Mouse (Mus musculus): ENCODE measurements around the gene Vps37d. TPM values are rescaled to one million over a fixed set of nuclear protein-coding genes. Genes with fewer than 3 reads are reported as not detected.
"Not testable (repeated sequence)": the region's sequence is repeated elsewhere in the genome, so short reads cannot be mapped to it uniquely, and the experiment has no call there.

Vps37d gene
- polyA plus RNA-seq, 1 experiment from 2014 or later = 19.1 TPM

DNA sequence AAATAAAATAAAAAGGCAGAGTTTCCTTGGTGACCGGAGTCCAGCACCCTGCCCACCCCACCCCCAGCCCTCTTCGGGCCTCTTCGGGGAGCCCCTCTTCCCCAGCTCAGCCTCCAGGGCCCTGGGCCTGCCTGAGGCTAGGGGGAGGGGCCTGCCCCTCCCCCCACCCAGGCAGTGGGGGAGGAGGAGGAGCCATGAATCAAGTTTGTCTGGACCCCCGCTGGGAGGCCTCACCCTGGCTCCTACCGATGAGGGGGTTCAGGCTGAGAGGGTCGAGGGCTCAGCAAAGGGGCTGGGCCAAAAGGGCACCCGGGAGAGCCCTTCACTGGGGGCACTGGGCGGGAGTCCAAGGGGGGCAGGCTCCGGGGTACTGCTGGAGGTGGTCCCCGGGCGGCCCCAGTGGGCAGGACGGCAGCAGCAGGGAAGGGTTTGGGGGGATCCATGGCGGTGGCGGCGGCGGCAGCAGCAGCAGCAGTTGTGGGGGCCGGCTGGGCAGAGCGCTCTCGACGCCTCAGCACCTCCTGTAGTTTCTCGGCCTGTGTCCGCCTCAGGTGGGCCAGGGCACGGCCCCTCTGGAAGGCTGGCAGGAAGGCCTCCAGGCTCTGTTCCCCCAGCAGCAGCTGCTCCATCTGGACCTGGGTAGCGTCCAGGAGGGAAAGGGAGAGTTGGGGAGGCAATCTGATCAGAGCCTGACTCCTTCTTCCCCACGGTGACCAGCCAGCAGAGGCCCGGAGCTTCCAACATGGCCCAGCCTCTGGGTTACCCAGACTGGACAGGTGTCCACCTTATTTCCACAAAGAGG lies 4.5 kb downstream of the Vps37d start:
- Histone ChIP-seq H3K36me3 (ENCODE audit: poor library complexity, severe bottlenecking) (peaks cover 38% of the 10 kb centered on the region), H3K27me3 (no peaks in the 10 kb centered on the region), H3K9me3 (replicated peaks) (no peaks in the 10 kb centered on the region), H3K27ac (no peak overlapping the region), H3K4me2 (no peak overlapping the region), H3K4me1 (peaks cover 25% of the 10 kb centered on the region), H3K4me3 (no peak overlapping the region), H3K9ac (peak overlapping the region; percentile 27; the same call in 1 of the 2 replicates)
- 30% methylated on average over 26 of the region's 26 CpGs for WGBS
- ATAC-seq = no peak

GRCm38 (mm10) chr5:135072720-135073119 lies 5.3 kb downstream of the Vps37d start:
- Histone ChIP-seq H3K27ac (no peak overlapping the region), H3K36me3 (ENCODE audit: poor library complexity, severe bottlenecking) (peaks cover 47% of the 10 kb centered on the region), H3K4me3 (no peak overlapping the region), H3K4me1 (peaks cover 25% of the 10 kb centered on the region), H3K9me3 (replicated peaks) (no peaks in the 10 kb centered on the region), H3K4me2 (no peak overlapping the region), H3K27me3 (no peaks in the 10 kb centered on the region), H3K9ac (no peak overlapping the region)
- WGBS = 66% methylated on average over 6 of the region's 6 CpGs
- no peak for ATAC-seq

GRCm38 (mm10) chr5:135072061-135072460 lies 6.0 kb downstream of the Vps37d start:
- H3K9me3 ChIP-seq (replicated peaks) = no peaks in the 10 kb centered on the region
- H3K4me1 ChIP-seq = peaks cover 24% of the 10 kb centered on the region
- 94% methylated on average over 2 of the region's 2 CpGs for WGBS
- peaks cover 53% of the 10 kb centered on the region for H3K36me3 ChIP-seq (ENCODE audit: poor library complexity, severe bottlenecking)
- no peak overlapping the region for H3K4me3 ChIP-seq
- no peaks in the 10 kb centered on the region for H3K27me3 ChIP-seq
- H3K27ac ChIP-seq = no peak overlapping the region
- ATAC-seq = no peak
- H3K9ac ChIP-seq = no peak overlapping the region
- H3K4me2 ChIP-seq = no peak overlapping the region

DNA sequence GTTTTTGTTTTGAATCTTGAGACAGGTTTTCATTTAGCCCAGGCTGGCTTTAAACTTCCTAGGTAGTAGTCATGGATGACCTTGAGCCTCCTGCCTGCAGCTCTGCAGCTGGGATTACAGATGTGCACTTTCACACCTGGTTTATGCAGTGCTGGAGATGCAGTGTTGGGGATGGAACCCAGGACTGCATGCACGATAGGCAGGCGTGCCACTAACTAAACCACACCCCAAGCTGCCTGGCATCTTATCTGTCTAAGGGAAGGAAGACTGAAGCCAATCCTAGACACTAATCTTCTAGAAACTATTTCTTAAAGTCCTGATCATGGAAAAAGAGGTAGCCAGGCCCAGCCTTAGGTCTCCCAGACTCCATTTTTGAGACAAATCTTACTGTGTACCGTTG lies 7.6 kb downstream of the Vps37d start:
- ATAC-seq = no peak
- Histone ChIP-seq H3K4me2 (no peak overlapping the region), H3K9me3 (replicated peaks) (no peaks in the 10 kb centered on the region), H3K27me3 (no peaks in the 10 kb centered on the region), H3K36me3 (ENCODE audit: poor library complexity, severe bottlenecking) (peaks cover 52% of the 10 kb centered on the region), H3K4me3 (no peak overlapping the region), H3K27ac (no peak overlapping the region), H3K9ac (no peak overlapping the region), H3K4me1 (peaks cover 21% of the 10 kb centered on the region)
- WGBS = 90% methylated on average over 3 of the region's 3 CpGs

DNA sequence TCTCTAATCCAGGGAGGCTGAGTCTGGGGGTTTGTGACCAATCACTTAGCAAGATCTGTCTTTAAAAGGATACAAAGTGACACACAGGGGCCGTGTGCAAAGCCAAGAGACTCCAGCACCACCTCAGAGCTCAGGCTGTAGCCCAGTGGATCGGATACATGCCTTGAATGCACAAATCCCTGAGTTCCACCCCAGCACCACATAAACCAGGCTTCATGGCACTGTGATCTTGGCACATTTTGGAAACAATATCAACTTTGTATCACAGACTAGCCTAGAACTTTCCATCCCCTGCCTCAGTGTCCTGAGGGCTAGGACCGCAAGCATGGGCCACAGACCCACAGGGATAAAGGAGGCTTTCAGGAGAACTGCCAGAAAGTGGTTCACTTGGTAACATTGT lies 12.1 kb downstream of the Vps37d start:
- H3K9me3 ChIP-seq (replicated peaks) = no peaks in the 10 kb centered on the region
- H3K27me3 ChIP-seq = no peaks in the 10 kb centered on the region
- peaks cover 24% of the 10 kb centered on the region for H3K4me1 ChIP-seq
- H3K4me3 ChIP-seq = no peak overlapping the region
- no peak overlapping the region for H3K27ac ChIP-seq
- H3K4me2 ChIP-seq = no peak overlapping the region
- H3K9ac ChIP-seq = no peak overlapping the region
- ATAC-seq = no peak
- 88% methylated on average over 3 of the region's 3 CpGs for WGBS
- H3K36me3 ChIP-seq (ENCODE audit: poor library complexity, severe bottlenecking) = peaks cover 34% of the 10 kb centered on the region

GRCm38 (mm10) chr5:135064909-135065446 lies 13.1 kb downstream of the Vps37d start, which contains the start of gene Bud23:
Bud23 (minus strand) TSS chr5:135064959.
- not testable (repeated sequence) for ATAC-seq; H3K27me3 ChIP-seq; H3K9me3 ChIP-seq (replicated peaks)
- peaks cover 24% of the 10 kb centered on the region for H3K4me1 ChIP-seq
- WGBS = 73% methylated on average over 9 of the region's 9 CpGs
- peak within 1 kb of the TSS; percentile 97 for H3K4me2 ChIP-seq
- H3K4me3 ChIP-seq = peak within 1 kb of the TSS; percentile 94
- H3K36me3 ChIP-seq (ENCODE audit: poor library complexity, severe bottlenecking) = peaks cover 44% of the 10 kb centered on the region
- H3K9ac ChIP-seq = peak within 1 kb of the TSS; percentile 91
- H3K27ac ChIP-seq = peak within 1 kb of the TSS; percentile 51; the same call in 1 of the 2 replicates

- Histone ChIP-seq H3K27me3 (no peaks in the 10 kb centered on the region), H3K9me3 (replicated peaks) (no peaks in the 10 kb centered on the region), H3K9ac (peak overlapping the region; percentile 91), H3K4me1 (peaks cover 24% of the 10 kb centered on the region), H3K4me3 (peak overlapping the region; percentile 94), H3K27ac (peak overlapping the region; percentile 51; the same call in 1 of the 2 replicates), H3K4me2 (peak overlapping the region; percentile 97), H3K36me3 (ENCODE audit: poor library complexity, severe bottlenecking) (peaks cover 50% of the 10 kb centered on the region)
- peak; percentile 60 for ATAC-seq
- WGBS = under 1% methylated on average over 40 of the region's 40 CpGs
These were observed 13.7 kb downstream of the Vps37d start for GRCm38 (mm10) chr5:135064382-135064766.

DNA sequence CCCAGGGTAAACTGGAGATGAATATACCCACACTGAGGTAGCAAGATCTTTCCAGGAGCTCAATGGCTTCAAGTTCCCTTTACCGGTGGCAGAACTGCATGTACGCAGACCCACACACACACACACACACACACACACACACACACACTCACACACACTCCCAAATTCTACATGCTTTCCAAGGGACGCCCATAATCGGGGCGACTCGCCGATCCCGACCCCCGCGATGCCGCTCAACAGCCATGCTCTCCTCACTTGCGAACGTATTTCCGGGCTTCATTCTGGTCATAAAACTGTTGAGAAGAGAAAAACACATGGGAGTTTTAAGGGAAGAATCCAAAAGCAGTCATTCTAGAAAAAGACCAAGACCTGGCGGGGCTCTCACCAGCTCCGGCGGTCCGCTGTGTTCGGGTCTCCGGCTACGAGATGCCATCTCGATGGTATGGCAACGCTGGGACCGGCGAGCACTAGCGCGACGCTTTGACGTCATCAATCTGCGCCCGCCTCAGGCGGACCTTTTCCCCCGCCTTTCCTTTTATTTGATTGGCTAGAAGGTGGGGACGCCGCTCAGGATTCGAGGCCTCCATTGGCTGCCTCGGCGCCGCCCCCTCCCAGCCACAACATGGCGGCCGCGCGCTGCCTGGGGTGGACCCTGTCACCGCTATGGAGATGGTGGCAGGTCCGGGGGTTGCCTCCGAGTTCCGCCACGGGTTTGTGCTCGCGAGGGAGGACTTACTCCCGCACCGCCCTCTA lies 14.3 kb downstream of the Vps37d start, which contains the start of gene Dnajc30:
Dnajc30 (plus strand) TSS at position 574 of the 753 bp plus-strand sequence.
- peak; percentile 98 for ATAC-seq
- peaks cover 56% of the 10 kb centered on the region for H3K36me3 ChIP-seq (ENCODE audit: poor library complexity, severe bottlenecking)

GRCm38 (mm10) chr5:135053356-135053755 lies 24.7 kb downstream of the Vps37d start:
- H3K27ac ChIP-seq = no peak overlapping the region
- no peak overlapping the region for H3K4me3 ChIP-seq
- 92% methylated on average over 12 of the region's 12 CpGs for WGBS
- H3K36me3 ChIP-seq (ENCODE audit: poor library complexity, severe bottlenecking) = peaks cover 76% of the 10 kb centered on the region
- H3K4me1 ChIP-seq = no peaks in the 10 kb centered on the region
- no peaks in the 10 kb centered on the region for H3K9me3 ChIP-seq (replicated peaks)
- H3K4me2 ChIP-seq = no peak overlapping the region
- no peak overlapping the region for H3K9ac ChIP-seq
- ATAC-seq = no peak
- no peaks in the 10 kb centered on the region for H3K27me3 ChIP-seq

More for the DNA sequence above, 14.3 kb downstream of the Vps37d start, which contains the start of gene Dnajc30:
- H3K4me2 ChIP-seq = peak within 1 kb of the TSS; percentile 97
- WGBS = under 1% methylated on average over 52 of the region's 52 CpGs
- peak within 1 kb of the TSS; percentile 94 for H3K4me3 ChIP-seq
- H3K27me3 ChIP-seq = no peaks in the 10 kb centered on the region
- H3K9ac ChIP-seq = peak within 1 kb of the TSS; percentile 91
- H3K27ac ChIP-seq = peak within 1 kb of the TSS; percentile 51; the same call in 1 of the 2 replicates
- peaks cover 24% of the 10 kb centered on the region for H3K4me1 ChIP-seq
- no peaks in the 10 kb centered on the region for H3K9me3 ChIP-seq (replicated peaks)

DNA sequence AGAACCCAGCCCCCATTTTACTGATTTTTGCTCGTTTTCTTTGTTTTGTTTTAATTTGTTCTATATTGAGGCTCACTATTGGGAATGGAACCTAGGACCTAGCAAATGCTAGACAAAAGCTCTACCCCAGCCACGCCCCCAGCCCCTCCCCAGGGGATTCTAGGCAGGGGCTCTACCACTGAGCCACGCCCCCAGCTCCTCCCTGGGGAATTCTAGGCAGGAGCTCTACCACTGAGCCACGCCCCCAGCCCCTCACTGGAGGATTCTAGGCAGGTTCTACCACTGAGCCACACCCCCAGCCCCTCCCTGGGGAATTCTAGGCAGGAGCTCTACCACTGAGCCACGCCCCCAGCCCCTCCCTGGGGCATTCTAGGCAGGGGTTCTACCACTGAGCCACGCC lies 28.8 kb downstream of the Vps37d start:
- H3K4me2 ChIP-seq; ATAC-seq; H3K4me3 ChIP-seq; H3K27me3 ChIP-seq; H3K4me1 ChIP-seq; H3K9ac ChIP-seq; H3K9me3 ChIP-seq (replicated peaks); H3K27ac ChIP-seq: not testable (repeated sequence)
- 89% methylated on average over 6 of the region's 6 CpGs for WGBS
- peaks cover 53% of the 10 kb centered on the region for H3K36me3 ChIP-seq (ENCODE audit: poor library complexity, severe bottlenecking)

DNA sequence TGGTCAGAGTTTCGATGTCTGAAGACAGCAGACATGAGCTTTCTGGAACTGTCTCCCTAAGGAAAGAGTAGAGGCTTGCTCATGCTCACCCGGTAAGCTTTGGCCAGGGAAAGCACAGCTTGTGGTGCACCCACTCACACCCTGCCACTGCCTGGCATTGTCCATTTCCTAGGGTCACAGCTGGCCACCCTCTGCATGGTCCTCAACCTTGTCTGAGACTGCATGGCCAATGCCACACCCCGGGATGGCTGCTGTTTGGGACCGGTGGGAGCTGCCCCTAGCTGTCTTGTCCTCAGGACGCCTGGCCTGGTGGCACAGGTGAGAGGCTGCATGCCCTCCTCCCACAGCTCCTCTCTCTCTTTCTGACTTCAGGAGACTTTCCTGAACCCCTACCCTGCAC lies 29.5 kb downstream of the Vps37d start:
- Histone ChIP-seq H3K9ac (no peak overlapping the region), H3K36me3 (ENCODE audit: poor library complexity, severe bottlenecking) (peaks cover 46% of the 10 kb centered on the region), H3K27ac (no peak overlapping the region), H3K4me3 (no peak overlapping the region), H3K4me2 (no peak overlapping the region), H3K9me3 (replicated peaks) (no peaks in the 10 kb centered on the region), H3K4me1 (no peaks in the 10 kb centered on the region), H3K27me3 (no peaks in the 10 kb centered on the region)
- WGBS = 95% methylated on average over 5 of the region's 5 CpGs
- no peak for ATAC-seq

DNA sequence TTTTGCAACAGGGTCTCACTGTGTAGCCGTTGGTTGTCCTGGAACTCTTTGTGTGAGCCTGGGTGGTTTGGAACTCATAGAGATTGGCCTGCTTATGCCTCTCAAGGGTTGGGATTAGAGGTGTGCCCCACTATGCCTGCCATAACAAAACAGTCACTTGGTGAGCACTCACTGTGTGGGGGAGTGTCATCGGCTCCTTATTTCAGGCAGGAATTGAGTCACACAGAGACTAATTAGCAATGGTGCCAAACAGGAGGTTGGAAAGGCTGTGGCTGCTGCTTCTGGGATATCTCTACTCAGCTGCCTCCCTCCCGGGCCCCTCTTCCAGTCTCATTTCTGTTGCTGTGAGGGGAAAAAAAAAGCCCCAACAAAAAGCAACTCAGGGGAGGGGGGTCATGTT lies 33.5 kb downstream of the Vps37d start:
- no peaks in the 10 kb centered on the region for H3K27me3 ChIP-seq
- H3K9me3 ChIP-seq (replicated peaks) = no peaks in the 10 kb centered on the region
- no peak overlapping the region for H3K4me2 ChIP-seq
- WGBS = 90% methylated on average over 3 of the region's 3 CpGs
- no peak for ATAC-seq
- no peak overlapping the region for H3K4me3 ChIP-seq
- H3K36me3 ChIP-seq (ENCODE audit: poor library complexity, severe bottlenecking) = peaks cover 26% of the 10 kb centered on the region
- H3K9ac ChIP-seq = no peak overlapping the region
- no peaks in the 10 kb centered on the region for H3K4me1 ChIP-seq
- H3K27ac ChIP-seq = no peak overlapping the region

All from forebrain, embryonic 13.5 days (tissue).